Mouse (Mus musculus) lung, adult 2 months (tissue): ENCODE results near the gene Zfhx3.

Experiments used
- CTCF ChIP-seq: fragments of 200-500 bp; IDR thresholded peaks from 2 replicates; pipeline ENCODE4 v1.5.1; 2011; ENCODE audit warnings: mild to moderate bottlenecking, low read length, control low read depth; ENCODE audit not compliant: insufficient read depth
- POLR2A ChIP-seq: fragments of 200-500 bp; IDR thresholded peaks from 2 replicates; pipeline ENCODE4 v1.6.1; 2011; ENCODE audit warnings: low read depth, mild to moderate bottlenecking, control low read depth, low read length, borderline replicate concordance; ENCODE audit errors: extremely low read depth

GRCm38 (mm10) chr8:108392909-108393308 is 450.5 kb downstream of the Zfhx3 start:
- TF ChIP-seq POLR2A (no peak), CTCF (no peak)
